Mouse (Mus musculus): ENCODE measurements around the gene Magoh.

GRCm38 (mm10) chr4:107856958-107857686 lies 22.4 kb upstream of the Magoh start:
- no peak for TF ChIP-seq ZC3H11A (IDR thresholded peaks at IDR 0.05; ENCODE audit: low read depth, low read length)
- no peak for TF ChIP-seq CTCF (conservative IDR thresholded peaks at IDR 0.05 in 1 of 2, IDR thresholded peaks at IDR 0.05 in 1 of 2; ENCODE audit: low read depth in 2 of 2, low read length in 2 of 2)
- TF ChIP-seq PAX5 (IDR thresholded peaks at IDR 0.05; ENCODE audit: low read length): no peak
- no peak for TF ChIP-seq POLR2A (IDR thresholded peaks at IDR 0.05; ENCODE audit: low read depth, low read length)
- no peak for TF ChIP-seq CHD2 (IDR thresholded peaks at IDR 0.05; ENCODE audit: low read length)
- TF ChIP-seq NELFE (IDR thresholded peaks at IDR 0.05; ENCODE audit: low read depth, low read length): no peak
- no peak for TF ChIP-seq RCOR1 (conservative IDR thresholded peaks at IDR 0.05; ENCODE audit: low read depth, low read length)
- TF ChIP-seq TCF12 (IDR thresholded peaks at IDR 0.05; ENCODE audit: low read depth, low read length): no peak
- no peak for TF ChIP-seq POLR2AphosphoS2 (IDR thresholded peaks at IDR 0.05; ENCODE audit: low read depth, low read length)
- no peak for TF ChIP-seq ZMIZ1 (IDR thresholded peaks at IDR 0.05; ENCODE audit: low read depth, low read length)
- TF ChIP-seq MEF2A (IDR thresholded peaks at IDR 0.05; ENCODE audit: borderline replicate concordance, low read depth, low read length): no peak
- TF ChIP-seq SMC3 (IDR thresholded peaks at IDR 0.05; ENCODE audit: low read depth, low read length): no peak
- TF ChIP-seq TBP (conservative IDR thresholded peaks at IDR 0.05; ENCODE audit: low read depth, low read length): no peak
- no peak for TF ChIP-seq IRF4 (IDR thresholded peaks at IDR 0.05; ENCODE audit: low read depth, low read length)
